Mouse (Mus musculus): ENCODE measurements around the gene Unkl.
A peak's percentile ranks its signal among the peaks of the same experiment; 100 is the strongest.

The Unkl gene

GRCm38 (mm10) chr17:25188150-25189031, at the start of gene Unkl:
Gene Unkl (plus strand): TSS chr17:25188397.
- peak; percentile 89 for DNase-seq

- no peak for DNase-seq
Observed at GRCm38 (mm10) chr17:25138803-25139202, 49.4 kb upstream of the Unkl start.

GRCm38 (mm10) chr17:25139960-25140359, 48.2 kb upstream of the Unkl start:
- no peak for DNase-seq

- DNase-seq: no peak
Observed at GRCm38 (mm10) chr17:25162161-25162560, 26.0 kb upstream of the Unkl start, which contains the start of gene Ccdc154. Gene Ccdc154 (plus strand): TSS chr17:25162461.

GRCm38 (mm10) chr17:25163387-25163786, 24.8 kb upstream of the Unkl start:
- no peak for DNase-seq

GRCm38 (mm10) chr17:25164770-25165169, 23.4 kb upstream of the Unkl start:
- no peak for DNase-seq

GRCm38 (mm10) chr17:25165970-25166671, 22.1 kb upstream of the Unkl start:
- DNase-seq: no peak

- no peak for DNase-seq
Observed at GRCm38 (mm10) chr17:25169706-25170105, 18.5 kb upstream of the Unkl start.

GRCm38 (mm10) chr17:25172558-25172957, 15.6 kb upstream of the Unkl start:
- DNase-seq: no peak

GRCm38 (mm10) chr17:25175411-25175810, 12.8 kb upstream of the Unkl start, which contains the start of gene Gm38655:
Gene Gm38655 (minus strand): TSS chr17:25175471.
- DNase-seq: no peak

GRCm38 (mm10) chr17:25183232-25183631, 5.0 kb upstream of the Unkl start:
- peak; percentile 35 for DNase-seq

GRCm38 (mm10) chr17:25184129-25184691, 4.0 kb upstream of the Unkl start, which contains the start of gene BC003965:
Gene BC003965 (plus strand): TSS chr17:25184554.
- peak; percentile 97 for DNase-seq

- no peak for DNase-seq
Observed at GRCm38 (mm10) chr17:25184961-25185360, 3.2 kb upstream of the Unkl start.

- no peak for DNase-seq
Observed at GRCm38 (mm10) chr17:25187784-25188149, 430 bp upstream of the Unkl start.

GRCm38 (mm10) chr17:25189091-25189490, 894 bp downstream of the Unkl start:
- DNase-seq: peak; percentile 20

GRCm38 (mm10) chr17:25202401-25202800, 14.2 kb downstream of the Unkl start:
- DNase-seq: no peak

- no peak for DNase-seq
Observed at GRCm38 (mm10) chr17:25210006-25210405, 21.8 kb downstream of the Unkl start.

- no peak for DNase-seq
Observed at GRCm38 (mm10) chr17:25210680-25211466, 22.7 kb downstream of the Unkl start.

GRCm38 (mm10) chr17:25211705-25212104, 23.5 kb downstream of the Unkl start:
- no peak for DNase-seq

GRCm38 (mm10) chr17:25215431-25215830, 27.2 kb downstream of the Unkl start:
- no peak for DNase-seq

- peak; percentile 15 for DNase-seq
Observed at GRCm38 (mm10) chr17:25218967-25219366, 30.8 kb downstream of the Unkl start.

- peak; percentile 53 for DNase-seq
Observed at GRCm38 (mm10) chr17:25219492-25220295, 31.5 kb downstream of the Unkl start.
